Mouse (Mus musculus) adrenal gland, postnatal 25 days (tissue): Measurements from ENCODE around the gene Col23a1. TPM values are rescaled to one million over a fixed set of nuclear protein-coding genes. Genes with fewer than 3 reads are reported as not detected.

Experiments used
- DNase-seq: peaks from one replicate; pipeline ENCODE4 v3.0.0; 2021; ENCODE audit warnings: mixed read lengths
- total RNA-seq: library from RNA; stranded (reverse); gene quantifications from 2 replicates; pipeline ENCODE4 v1.2.3, GENCODE M21; 2021

Gene Col23a1
- total RNA-seq, 1 experiment from 2014 or later: 9.9 TPM

- DNase-seq: no peak
Measured at GRCm38 (mm10) chr11:51431968-51432367, 142.2 kb downstream of the Col23a1 start.

GRCm38 (mm10) chr11:51442006-51442405 lies 152.3 kb downstream of the Col23a1 start:
- no peak for DNase-seq

- DNase-seq: no peak
Measured at GRCm38 (mm10) chr11:51442599-51442998, 152.9 kb downstream of the Col23a1 start.

GRCm38 (mm10) chr11:51443818-51444217 lies 154.1 kb downstream of the Col23a1 start:
- DNase-seq: no peak

GRCm38 (mm10) chr11:51444649-51445048 lies 154.9 kb downstream of the Col23a1 start:
- DNase-seq: no peak

GRCm38 (mm10) chr11:51446711-51447425 lies 157.1 kb downstream of the Col23a1 start:
- peak; percentile 75 for DNase-seq

GRCm38 (mm10) chr11:51448256-51448655 lies 158.5 kb downstream of the Col23a1 start:
- DNase-seq: no peak

- DNase-seq: no peak
Measured at GRCm38 (mm10) chr11:51448680-51449079, 159.0 kb downstream of the Col23a1 start.

- DNase-seq: no peak
Measured at GRCm38 (mm10) chr11:51449881-51450280, 160.2 kb downstream of the Col23a1 start.

- no peak for DNase-seq
Measured at GRCm38 (mm10) chr11:51451281-51451680, 161.6 kb downstream of the Col23a1 start.

- no peak for DNase-seq
Measured at GRCm38 (mm10) chr11:51451925-51452324, 162.2 kb downstream of the Col23a1 start.

GRCm38 (mm10) chr11:51453742-51454141 lies 164.0 kb downstream of the Col23a1 start:
- DNase-seq: peak; percentile 33

GRCm38 (mm10) chr11:51455501-51455900 lies 165.8 kb downstream of the Col23a1 start:
- no peak for DNase-seq

- no peak for DNase-seq
Measured at GRCm38 (mm10) chr11:51457624-51458023, 167.9 kb downstream of the Col23a1 start.

GRCm38 (mm10) chr11:51458649-51459048 lies 168.9 kb downstream of the Col23a1 start:
- no peak for DNase-seq

- no peak for DNase-seq
Measured at GRCm38 (mm10) chr11:51459569-51460043, 169.9 kb downstream of the Col23a1 start.

- DNase-seq: no peak
Measured at GRCm38 (mm10) chr11:51468737-51469136, 179.0 kb downstream of the Col23a1 start.

GRCm38 (mm10) chr11:51469341-51469831 lies 179.7 kb downstream of the Col23a1 start:
- DNase-seq: no peak

GRCm38 (mm10) chr11:51470383-51471144 lies 180.8 kb downstream of the Col23a1 start:
- no peak for DNase-seq

GRCm38 (mm10) chr11:51473686-51474085 lies 184.0 kb downstream of the Col23a1 start:
- DNase-seq: no peak

GRCm38 (mm10) chr11:51476543-51476942 lies 186.8 kb downstream of the Col23a1 start:
- no peak for DNase-seq

GRCm38 (mm10) chr11:51477571-51477970 lies 187.9 kb downstream of the Col23a1 start:
- no peak for DNase-seq

- no peak for DNase-seq
Measured at GRCm38 (mm10) chr11:51482251-51482650, 192.5 kb downstream of the Col23a1 start.
